Mouse (Mus musculus) hindbrain, embryonic 12.5 days (tissue): ENCODE data around the gene Epha1. TPM values are rescaled to one million over a fixed set of nuclear protein-coding genes. Genes with fewer than 3 reads are reported as not detected.
A peak's percentile ranks its signal among the peaks of the same experiment; 100 is the strongest.

Source experiments
- ATAC-seq: fragments of 200-750 bp; cut with Nextera tagmentation; 2 replicates; pipeline ENCODE4 v1.8.0; 2017; ENCODE audit warnings: moderate TSS enrichment; ENCODE audit not compliant: low FRiP score
- H3K27ac ChIP-seq: fragments of 300-500 bp; sonication (generic); 2 replicates; pipeline ENCODE4 v1.5.1; 2016; ENCODE audit warnings: mild to moderate bottlenecking
- H3K27me3 ChIP-seq: fragments of 300-500 bp; sonication (generic); 2 replicates; pipeline ENCODE4 v1.6.1; 2016; ENCODE audit warnings: mild to moderate bottlenecking
- H3K36me3 ChIP-seq: fragments of 300-500 bp; sonication (generic); 2 replicates; pipeline ENCODE4 v1.6.1; 2016; ENCODE audit warnings: mild to moderate bottlenecking
- H3K4me1 ChIP-seq: fragments of 300-500 bp; sonication (generic); 2 replicates; pipeline ENCODE4 v1.6.1; 2016
- H3K4me2 ChIP-seq: fragments of 300-500 bp; sonication (generic); replicated peaks from 2 replicates; pipeline ENCODE4 v1.6.1; 2016; ENCODE audit warnings: mild to moderate bottlenecking
- H3K4me3 ChIP-seq: fragments of 300-500 bp; sonication (generic); 2 replicates; pipeline ENCODE4 v1.5.1; 2016; ENCODE audit warnings: mild to moderate bottlenecking
- H3K9ac ChIP-seq: fragments of 300-500 bp; sonication (generic); 2 replicates; pipeline ENCODE4 v1.6.1; 2016; ENCODE audit warnings: mild to moderate bottlenecking, moderate library complexity
- H3K9me3 ChIP-seq: fragments of 300-500 bp; sonication (generic); replicated peaks from 2 replicates; pipeline ENCODE4 v1.6.1; 2016; ENCODE audit warnings: mild to moderate bottlenecking
- WGBS: fragments of 180-500 bp; shearing (Covaris S2); methylation state at CpG from one replicate; pipeline ENCODE4 v1.1.7; 2016; 5-methylcytosine and 5-hydroxymethylcytosine counted together
- polyA plus RNA-seq: library from polyadenylated mRNA; unstranded; fragments of >200 nt; fragmentation: Nextera tagmentation; extraction: Ambion mirVana; gene quantifications from 2 replicates; pipeline ENCODE4 v1.2.1, GENCODE M21; 2016

Epha1 gene
- polyA plus RNA-seq, 1 experiment from 2014 or later: 1.9 TPM

DNA sequence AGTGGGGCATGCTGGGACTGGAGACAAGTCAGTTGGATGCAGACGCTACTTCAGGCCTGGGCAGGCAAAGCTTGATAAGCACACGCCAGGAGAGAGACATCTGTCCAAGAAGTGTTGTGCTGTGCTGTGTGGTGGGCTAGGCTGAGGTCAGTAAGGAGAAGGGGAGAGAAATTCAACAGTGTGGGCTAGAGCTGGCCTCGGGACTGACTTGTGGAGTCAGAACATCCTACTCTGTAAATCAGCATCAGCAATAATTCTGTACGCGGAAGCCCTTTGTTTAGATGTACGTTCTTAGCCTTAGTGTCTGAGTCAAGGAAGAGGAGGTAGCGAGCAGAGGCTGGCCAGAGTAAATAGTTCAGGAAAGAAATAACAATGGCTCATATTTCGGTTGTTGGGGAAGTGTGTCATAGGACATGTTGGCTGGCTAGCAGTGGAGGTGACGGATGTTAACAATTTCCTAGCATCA, 8.9 kb upstream of the Epha1 start:
- H3K27ac ChIP-seq: no peak overlapping the region
- 62% methylated on average over 9 of the region's 9 CpGs for WGBS
- H3K9me3 ChIP-seq: no peaks in the 10 kb centered on the region

DNA sequence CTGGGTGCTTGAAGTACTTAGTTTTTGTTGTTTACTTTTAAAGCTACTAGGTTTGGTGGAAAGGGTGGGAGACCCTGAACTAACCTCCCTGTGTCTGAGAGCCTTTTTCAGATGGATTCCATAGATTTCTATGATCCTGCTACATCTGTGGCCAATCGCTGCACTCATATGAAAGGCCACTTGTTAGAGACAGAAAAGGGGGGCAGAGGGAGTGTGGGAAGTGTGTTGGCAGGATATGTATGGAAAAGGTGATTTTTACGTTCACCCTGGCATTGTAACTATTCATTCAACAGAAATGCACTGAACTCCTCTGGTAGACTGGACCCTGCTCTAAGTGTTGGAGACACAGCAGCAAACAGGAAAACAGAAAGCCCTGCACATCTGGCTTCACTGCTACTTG, 8.2 kb upstream of the Epha1 start:
- H3K9ac ChIP-seq: no peak overlapping the region
- no peak for ATAC-seq
- H3K4me1 ChIP-seq: no peaks in the 10 kb centered on the region
- H3K4me3 ChIP-seq: no peak overlapping the region
- no peaks in the 10 kb centered on the region for H3K36me3 ChIP-seq
- WGBS: 19% methylated on average over 2 of the region's 2 CpGs
- no peaks in the 10 kb centered on the region for H3K9me3 ChIP-seq
- no peaks in the 10 kb centered on the region for H3K27me3 ChIP-seq
- no peak overlapping the region for H3K27ac ChIP-seq
- H3K4me2 ChIP-seq: no peak overlapping the region

More for the DNA sequence above, 8.9 kb upstream of the Epha1 start:
- H3K27me3 ChIP-seq: no peaks in the 10 kb centered on the region
- H3K4me2 ChIP-seq: no peak overlapping the region
- H3K9ac ChIP-seq: no peak overlapping the region
- ATAC-seq: no peak
- H3K4me3 ChIP-seq: no peak overlapping the region
- H3K4me1 ChIP-seq: no peaks in the 10 kb centered on the region
- H3K36me3 ChIP-seq: no peaks in the 10 kb centered on the region

DNA sequence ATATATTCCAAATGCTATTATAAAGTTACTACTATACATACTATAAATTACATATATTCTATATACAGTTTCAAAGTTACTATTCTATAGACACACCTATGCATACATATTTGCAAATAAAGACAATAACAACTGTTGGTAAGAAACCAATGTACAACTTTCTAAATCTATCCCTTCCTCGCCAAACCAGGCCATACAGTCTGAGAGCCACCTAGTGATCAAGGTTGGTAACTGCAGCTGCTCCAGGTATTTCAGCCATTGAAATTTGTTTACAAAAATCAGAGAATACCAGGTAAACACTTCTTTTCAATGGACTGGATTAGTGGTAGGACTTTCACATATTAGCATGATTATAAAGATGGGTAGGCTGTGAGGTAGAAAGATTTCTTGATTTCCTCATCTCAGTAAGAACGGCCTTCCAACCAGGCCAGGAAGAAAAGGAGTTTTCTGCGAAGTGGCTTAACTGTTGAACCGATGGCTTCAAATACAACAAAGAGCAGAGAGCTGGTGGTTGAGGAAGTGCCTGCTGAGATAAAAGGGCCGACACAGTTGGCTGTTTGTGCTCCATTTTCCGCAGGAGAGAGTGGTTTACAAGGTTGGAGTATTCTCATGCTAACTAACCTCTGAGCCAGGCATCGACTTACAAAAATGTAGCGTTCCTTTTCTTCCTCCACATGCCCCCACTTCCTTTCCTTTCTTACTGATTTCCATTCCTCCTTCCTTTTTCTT, 7.5 kb upstream of the Epha1 start:
- Histone ChIP-seq H3K4me1 (no peaks in the 10 kb centered on the region), H3K4me3 (no peak overlapping the region), H3K9me3 (no peaks in the 10 kb centered on the region), H3K4me2 (peak overlapping the region; percentile 19), H3K36me3 (no peaks in the 10 kb centered on the region), H3K27ac (no peak overlapping the region), H3K27me3 (no peaks in the 10 kb centered on the region), H3K9ac (no peak overlapping the region; the same call in 1 of the 2 replicates)
- ATAC-seq: peak; percentile 32; the same call in 1 of the 2 replicates
- 2% methylated on average over 8 of the region's 8 CpGs for WGBS

DNA sequence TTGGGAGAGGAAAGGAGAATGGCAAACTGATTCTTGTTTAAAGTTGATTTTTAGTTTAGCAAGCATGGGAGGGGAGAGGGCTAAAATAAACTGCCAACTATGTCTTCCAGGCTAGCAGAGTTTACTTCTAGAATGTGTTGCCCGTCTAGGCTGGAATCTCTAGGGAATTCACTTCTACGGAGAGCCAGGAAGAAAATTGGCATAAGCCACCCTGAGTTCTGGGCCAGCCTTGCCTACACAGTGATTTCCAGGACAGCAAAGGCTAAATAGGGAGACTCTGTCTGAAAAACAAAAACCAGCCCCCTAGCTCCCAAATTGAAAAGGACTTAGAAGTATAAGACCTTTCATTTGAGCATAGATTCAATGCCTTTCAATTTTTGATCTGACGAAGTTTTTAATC, 6.5 kb upstream of the Epha1 start:
- WGBS: 47% methylated on average over 3 of the region's 3 CpGs
- no peaks in the 10 kb centered on the region for H3K36me3 ChIP-seq
- H3K9me3 ChIP-seq: no peaks in the 10 kb centered on the region
- no peak overlapping the region for H3K4me2 ChIP-seq
- ATAC-seq: no peak
- H3K4me1 ChIP-seq: no peaks in the 10 kb centered on the region
- H3K27ac ChIP-seq: no peak overlapping the region
- H3K27me3 ChIP-seq: no peaks in the 10 kb centered on the region
- no peak overlapping the region for H3K4me3 ChIP-seq
- H3K9ac ChIP-seq: no peak overlapping the region

DNA sequence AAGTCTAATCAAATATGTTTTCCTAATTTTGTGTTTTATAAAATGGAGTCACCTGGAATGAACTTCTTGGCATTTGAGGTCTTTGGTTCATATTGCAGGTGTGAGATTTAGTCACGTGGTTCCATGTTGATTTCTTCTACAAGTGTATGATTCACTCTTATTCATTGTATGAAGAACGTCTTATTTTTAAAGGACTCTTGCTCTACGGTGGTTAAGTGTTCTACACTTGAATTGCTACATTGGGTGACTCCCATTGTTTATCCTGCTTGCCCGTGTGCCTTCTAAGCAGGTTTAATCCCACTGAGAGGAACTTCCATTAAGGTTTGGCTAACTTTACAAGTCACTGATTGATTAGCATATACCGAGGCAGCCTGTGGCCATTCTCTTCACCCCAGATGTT, 4.2 kb upstream of the Epha1 start:
- H3K27ac ChIP-seq: no peak overlapping the region
- H3K9me3 ChIP-seq: no peaks in the 10 kb centered on the region
- no peak overlapping the region for H3K4me2 ChIP-seq
- ATAC-seq: no peak
- H3K9ac ChIP-seq: no peak overlapping the region
- peaks cover 11% of the 10 kb centered on the region for H3K4me1 ChIP-seq
- H3K4me3 ChIP-seq: no peak overlapping the region
- H3K27me3 ChIP-seq: peaks cover 9% of the 10 kb centered on the region
- WGBS: 77% methylated on average over 5 of the region's 5 CpGs
- no peaks in the 10 kb centered on the region for H3K36me3 ChIP-seq

DNA sequence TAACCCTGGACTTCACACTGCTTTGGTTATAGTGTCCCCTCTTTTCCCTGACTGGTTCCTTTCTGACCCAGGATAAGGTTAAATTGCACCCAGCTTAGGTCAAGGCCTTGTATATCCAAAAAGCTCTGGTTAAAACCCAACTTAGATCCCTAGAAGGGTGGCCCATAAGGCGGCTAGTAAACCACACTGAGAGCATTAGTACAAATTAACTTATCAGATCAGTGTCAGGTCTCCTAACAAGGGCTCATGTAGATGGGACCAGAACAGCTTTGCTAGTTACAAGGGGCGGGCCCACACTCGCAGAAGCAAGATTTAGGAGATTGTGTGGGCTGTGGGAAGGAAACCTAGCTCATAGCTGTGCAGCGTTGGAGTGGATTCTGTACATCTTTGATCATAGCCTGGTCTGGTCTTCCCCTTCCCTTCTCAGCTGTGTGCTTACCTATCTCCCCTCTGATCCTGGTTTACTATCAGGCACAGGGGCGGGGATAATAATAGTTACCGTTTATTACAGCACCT, 3.5 kb upstream of the Epha1 start:
- Histone ChIP-seq H3K4me2 (no peak overlapping the region), H3K9ac (no peak overlapping the region), H3K27ac (no peak overlapping the region), H3K27me3 (peaks cover 16% of the 10 kb centered on the region), H3K9me3 (no peaks in the 10 kb centered on the region), H3K4me1 (peaks cover 11% of the 10 kb centered on the region), H3K4me3 (no peak overlapping the region), H3K36me3 (no peaks in the 10 kb centered on the region)
- 86% methylated on average over 6 of the region's 6 CpGs for WGBS
- no peak for ATAC-seq

DNA sequence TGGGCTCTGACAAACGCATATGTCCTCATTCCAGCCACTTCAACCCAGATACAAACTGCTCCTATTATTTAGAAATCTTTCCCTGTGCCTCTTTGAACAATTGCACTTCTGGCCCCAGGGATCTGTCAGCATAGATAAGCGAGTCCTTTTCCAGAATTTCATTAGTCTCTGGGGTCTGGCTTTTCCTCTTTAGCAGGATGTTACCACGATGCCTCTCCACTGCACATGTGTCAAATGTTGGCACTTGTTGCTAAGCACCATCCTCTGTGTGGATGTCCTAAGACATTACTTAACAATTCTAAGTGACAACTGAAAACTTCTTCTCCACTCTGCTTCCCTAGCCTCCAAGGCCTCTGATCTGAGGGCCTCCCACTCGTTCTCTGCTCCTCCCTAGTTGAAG, 2.9 kb upstream of the Epha1 start:
- ATAC-seq: no peak

DNA sequence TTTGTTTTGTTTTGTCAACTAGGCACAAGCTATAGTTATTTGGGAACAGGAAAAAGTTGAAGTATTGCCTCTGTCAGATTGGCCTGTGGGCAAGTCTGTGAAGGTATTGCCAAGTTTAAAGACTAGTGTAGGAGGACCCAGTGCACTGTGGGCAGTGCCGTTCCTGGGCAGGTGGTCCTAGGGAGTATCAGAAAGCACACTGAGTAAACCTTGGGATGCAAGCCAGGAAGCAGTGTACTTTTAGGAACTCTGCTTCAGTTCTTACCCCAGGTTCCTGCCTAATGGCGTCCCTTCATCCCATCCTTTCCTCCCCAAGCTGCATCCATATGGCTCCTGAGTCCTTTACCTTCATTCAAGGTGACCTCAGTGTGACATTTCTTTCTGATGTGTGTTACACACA, 2.1 kb upstream of the Epha1 start:
- WGBS: 74% methylated on average over 2 of the region's 2 CpGs
- H3K4me1 ChIP-seq: peaks cover 11% of the 10 kb centered on the region

More for the DNA sequence above, 2.9 kb upstream of the Epha1 start:
- Histone ChIP-seq H3K4me3 (no peak overlapping the region), H3K36me3 (no peaks in the 10 kb centered on the region), H3K4me2 (no peak overlapping the region), H3K9ac (no peak overlapping the region), H3K27me3 (peaks cover 18% of the 10 kb centered on the region), H3K27ac (no peak overlapping the region), H3K9me3 (no peaks in the 10 kb centered on the region), H3K4me1 (peaks cover 11% of the 10 kb centered on the region)
- WGBS: 49% methylated on average over 4 of the region's 4 CpGs

DNA sequence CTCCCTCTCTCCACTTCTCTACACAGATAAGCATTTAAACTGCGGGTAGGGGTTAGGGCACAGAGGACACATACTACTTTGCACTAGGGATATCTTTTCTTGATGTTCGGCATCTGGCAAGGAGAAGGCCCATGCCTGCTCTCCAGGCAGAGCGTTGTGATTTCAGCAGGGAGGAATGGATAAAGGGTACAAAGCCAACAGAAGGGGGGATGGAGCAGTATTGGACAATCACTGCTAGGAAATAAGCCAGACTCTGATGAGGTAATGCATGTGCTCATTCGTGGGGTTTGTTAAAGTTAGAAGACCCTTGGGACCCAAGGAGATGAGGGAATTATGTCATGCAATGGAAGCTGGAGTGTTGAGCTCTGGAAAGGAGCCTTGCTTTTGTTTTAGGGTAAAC, 1.6 kb upstream of the Epha1 start:
- H3K27me3 ChIP-seq: peaks cover 18% of the 10 kb centered on the region
- ATAC-seq: no peak
- no peak overlapping the region for H3K4me3 ChIP-seq
- no peaks in the 10 kb centered on the region for H3K9me3 ChIP-seq
- H3K36me3 ChIP-seq: no peaks in the 10 kb centered on the region
- H3K27ac ChIP-seq: no peak overlapping the region
- no peak overlapping the region for H3K4me2 ChIP-seq
- peaks cover 11% of the 10 kb centered on the region for H3K4me1 ChIP-seq
- no peak overlapping the region for H3K9ac ChIP-seq
- 74% methylated on average over 4 of the region's 4 CpGs for WGBS

More for the DNA sequence above, 2.1 kb upstream of the Epha1 start:
- Histone ChIP-seq H3K9ac (no peak overlapping the region), H3K27me3 (peaks cover 18% of the 10 kb centered on the region), H3K36me3 (no peaks in the 10 kb centered on the region), H3K4me3 (no peak overlapping the region), H3K4me2 (no peak overlapping the region), H3K27ac (no peak overlapping the region), H3K9me3 (no peaks in the 10 kb centered on the region)
- no peak for ATAC-seq

DNA sequence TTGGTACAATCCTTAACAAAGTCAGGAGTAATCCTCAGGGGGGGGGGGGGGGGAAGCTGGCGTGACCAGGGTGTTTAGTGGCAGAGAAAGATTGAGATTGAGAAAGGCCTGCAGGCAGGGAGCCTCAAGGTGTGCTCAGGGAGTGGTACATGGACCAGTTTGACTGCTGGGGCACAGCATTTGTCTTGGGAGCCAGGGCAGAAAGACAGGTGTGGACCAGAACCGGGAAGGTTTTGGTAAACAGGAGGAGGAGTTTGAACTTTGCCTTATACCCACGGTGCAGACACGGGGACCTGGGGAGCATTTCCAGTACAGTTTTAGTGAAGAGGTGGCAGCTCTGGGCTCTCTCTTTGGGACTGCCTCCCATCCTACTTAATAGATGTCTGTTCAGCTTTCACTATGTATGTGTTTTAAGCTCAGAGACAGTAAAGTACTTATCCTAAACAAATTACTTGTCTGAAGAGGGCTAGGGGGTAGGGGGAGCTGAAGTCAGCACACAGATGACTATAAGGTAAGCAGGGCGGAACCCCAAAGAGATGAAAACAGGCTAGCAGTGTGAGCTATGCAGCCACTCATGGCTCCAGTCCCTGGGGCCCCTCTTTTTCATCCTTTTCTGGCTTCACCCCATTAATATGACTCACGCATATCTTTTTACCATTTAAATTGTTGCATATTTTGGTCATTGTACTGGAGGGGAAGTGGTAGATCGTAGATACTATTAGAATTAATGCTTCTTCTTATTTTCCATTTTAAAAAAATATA, 782 bp upstream of the Epha1 start:
- H3K4me2 ChIP-seq: peak overlapping the region; percentile 97
- H3K27me3 ChIP-seq: peaks cover 18% of the 10 kb centered on the region
- ATAC-seq: peak; percentile 4; the same call in 1 of the 2 replicates
- H3K27ac ChIP-seq: no peak overlapping the region
- 49% methylated on average over 6 of the region's 7 CpGs for WGBS
- no peaks in the 10 kb centered on the region for H3K9me3 ChIP-seq
- H3K4me3 ChIP-seq: peak overlapping the region; percentile 51
- H3K9ac ChIP-seq: no peak overlapping the region
- H3K4me1 ChIP-seq: peaks cover 11% of the 10 kb centered on the region
- H3K36me3 ChIP-seq: no peaks in the 10 kb centered on the region

DNA sequence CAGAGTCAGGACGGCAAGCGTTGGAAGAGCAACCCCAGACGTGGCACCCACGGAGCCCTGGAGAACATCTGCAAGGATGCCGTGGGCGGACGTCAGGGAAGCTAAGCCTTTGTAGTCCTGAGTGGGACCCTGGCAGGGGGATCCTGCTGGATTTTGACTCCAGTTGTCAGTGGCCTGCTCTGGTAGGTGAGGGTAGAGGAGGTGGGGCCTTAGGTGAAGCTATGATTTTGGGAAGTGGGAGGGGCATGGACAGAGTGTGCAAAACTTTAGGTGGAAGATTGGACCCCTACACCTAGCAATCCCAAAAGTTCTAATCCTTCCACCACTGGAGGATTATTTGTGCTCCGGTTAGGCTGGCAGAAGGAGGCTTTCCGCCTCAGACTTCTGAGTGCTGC, 650 bp downstream of the Epha1 start:
- peaks cover 11% of the 10 kb centered on the region for H3K4me1 ChIP-seq
- no peak overlapping the region for H3K27ac ChIP-seq
- H3K36me3 ChIP-seq: no peaks in the 10 kb centered on the region
- peak; percentile 41 for ATAC-seq
- WGBS: 15% methylated on average over 9 of the region's 9 CpGs
- H3K27me3 ChIP-seq: peaks cover 18% of the 10 kb centered on the region
- H3K4me2 ChIP-seq: peak overlapping the region; percentile 97
- H3K4me3 ChIP-seq: peak overlapping the region; percentile 51; the same call in 1 of the 2 replicates
- H3K9ac ChIP-seq: no peak overlapping the region
- no peaks in the 10 kb centered on the region for H3K9me3 ChIP-seq

DNA sequence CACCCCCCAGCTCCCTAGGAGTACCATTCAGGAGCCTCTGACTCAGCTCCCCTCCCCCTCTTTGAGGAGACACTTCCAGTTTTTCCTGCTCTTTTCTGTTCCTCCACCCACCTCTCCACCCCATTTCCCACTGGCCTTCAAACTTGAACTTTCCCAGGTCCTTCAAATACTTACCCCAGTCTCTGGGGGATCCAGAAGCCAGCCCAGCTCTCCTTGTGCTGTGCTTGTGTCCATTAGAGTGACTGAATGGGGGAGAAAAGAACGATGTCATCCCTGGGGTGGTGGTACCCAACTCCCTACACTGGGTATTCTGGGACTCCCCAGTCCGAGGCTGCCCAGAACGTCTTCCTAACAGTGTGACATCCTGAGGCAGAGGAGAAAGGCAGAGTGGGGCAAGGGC, 1.1 kb downstream of the Epha1 start:
- ATAC-seq: peak; percentile 32

More for the DNA sequence above, 1.1 kb downstream of the Epha1 start:
- Histone ChIP-seq H3K4me1 (peaks cover 11% of the 10 kb centered on the region), H3K9me3 (no peaks in the 10 kb centered on the region), H3K4me3 (no peak overlapping the region), H3K36me3 (no peaks in the 10 kb centered on the region), H3K4me2 (peak overlapping the region; percentile 97), H3K27me3 (peaks cover 18% of the 10 kb centered on the region), H3K27ac (no peak overlapping the region), H3K9ac (no peak overlapping the region)
- 10% methylated on average over 3 of the region's 3 CpGs for WGBS
